Mouse (Mus musculus) kidney, postnatal 0 days (tissue): ENCODE measurements at regions not wholly inside any gene's neighbourhood (a gene's known extent, or its start where the extent isn't known, plus 50 kb on each side); places are given as distances from the start of the nearest gene placed in this dataset.
A peak's percentile ranks its signal among the peaks of the same experiment; 100 is the strongest.

Experiments used
- ATAC-seq: fragments of 200-750 bp; cut with Nextera tagmentation; replicated peaks from 2 replicates; pipeline ENCODE4 v1.8.0; 2017; ENCODE audit warnings: low read depth, moderate number of reproducible peaks, moderate TSS enrichment, moderate library complexity; ENCODE audit not compliant: low FRiP score
- DNase-seq: peaks from one replicate; pipeline ENCODE4 v3.0.0-alpha.2; 2016; ENCODE audit warnings: low spot score
- H3K27ac ChIP-seq: fragments of 300-500 bp; sonication (generic); 2 replicates; pipeline ENCODE4 v1.5.1; 2014; ENCODE audit warnings: mild to moderate bottlenecking
- H3K27me3 ChIP-seq: fragments of 300-500 bp; sonication (generic); 2 replicates; pipeline ENCODE4 v1.6.1; 2014; ENCODE audit warnings: low read length, mixed read lengths; ENCODE audit not compliant: insufficient read depth
- H3K36me3 ChIP-seq: fragments of 300-500 bp; sonication (generic); 2 replicates; pipeline ENCODE4 v1.6.1; 2014; ENCODE audit warnings: low read length, mixed read lengths; ENCODE audit not compliant: insufficient read depth
- H3K4me1 ChIP-seq: fragments of 300-500 bp; sonication (generic); replicated peaks from 2 replicates; pipeline ENCODE4 v1.6.1; 2014; ENCODE audit warnings: antibody characterized with exemption, low read length, mixed read lengths; ENCODE audit not compliant: insufficient read depth
- H3K4me2 ChIP-seq: fragments of 300-500 bp; sonication (generic); 2 replicates; pipeline ENCODE4 v1.6.1; 2014; ENCODE audit warnings: mild to moderate bottlenecking, low read length, moderate library complexity, mixed read lengths
- H3K4me3 ChIP-seq: fragments of 300-500 bp; sonication (generic); replicated peaks from 2 replicates; pipeline ENCODE4 v1.5.1; 2014; ENCODE audit warnings: low read depth, low read length
- H3K9ac ChIP-seq: fragments of 300-500 bp; sonication (generic); 2 replicates; pipeline ENCODE4 v1.6.1; 2014; ENCODE audit warnings: low read depth, low read length
- H3K9me3 ChIP-seq: fragments of 300-500 bp; sonication (generic); replicated peaks from 2 replicates; pipeline ENCODE4 v1.6.1; 2016; ENCODE audit warnings: low read length, inconsistent platforms, mixed read lengths
- CTCF ChIP-seq: IDR thresholded peaks from 2 replicates; pipeline ENCODE4 v1.5.1; 2016; ENCODE audit warnings: antibody characterized with exemption, low read depth, mild to moderate bottlenecking, moderate library complexity
- WGBS: fragments of 180-500 bp; shearing (Covaris S2); extraction: QIAGEN DNeasy Blood & Tissue Kit; methylation state at CpG from one replicate; pipeline ENCODE4 v1.1.7; 2014; 5-methylcytosine and 5-hydroxymethylcytosine counted together

- no peak for ATAC-seq
- Histone ChIP-seq H3K27me3 (no peaks in the 10 kb centered on the region), H3K36me3 (no peaks in the 10 kb centered on the region), H3K9ac (no peak overlapping the region), H3K4me2 (no peak overlapping the region), H3K9me3 (no peaks in the 10 kb centered on the region), H3K4me1 (no peaks in the 10 kb centered on the region), H3K4me3 (no peak overlapping the region), H3K27ac (no peak overlapping the region)
- 66% methylated on average over 2 of the region's 2 CpGs for WGBS
- no peak for TF ChIP-seq CTCF
- DNase-seq: no peak
These were observed 150.9 kb upstream of the Defb41 start for GRCm38 (mm10) chr1:18415879-18416278.

GRCm38 (mm10) chr1:18412746-18413145, 147.8 kb upstream of the Defb41 start:
- H3K9me3 ChIP-seq: no peaks in the 10 kb centered on the region
- H3K4me3 ChIP-seq: no peak overlapping the region
- WGBS: 70% methylated on average over 2 of the region's 2 CpGs
- no peaks in the 10 kb centered on the region for H3K36me3 ChIP-seq
- peak; percentile 18; the same call in 1 of the 2 replicates for TF ChIP-seq CTCF
- no peak overlapping the region for H3K9ac ChIP-seq
- H3K27ac ChIP-seq: no peak overlapping the region
- no peaks in the 10 kb centered on the region for H3K4me1 ChIP-seq
- no peak overlapping the region for H3K4me2 ChIP-seq
- DNase-seq (no peak), ATAC-seq (no peak)
- no peaks in the 10 kb centered on the region for H3K27me3 ChIP-seq

GRCm38 (mm10) chr1:18389591-18389990, 124.7 kb upstream of the Defb41 start:
- Histone ChIP-seq H3K9me3 (no peaks in the 10 kb centered on the region), H3K27me3 (no peaks in the 10 kb centered on the region), H3K4me1 (no peaks in the 10 kb centered on the region), H3K4me3 (no peak overlapping the region), H3K4me2 (no peak overlapping the region), H3K27ac (no peak overlapping the region), H3K36me3 (no peaks in the 10 kb centered on the region), H3K9ac (no peak overlapping the region)
- DNase-seq: no peak
- no peak for ATAC-seq
- TF ChIP-seq CTCF: no peak

GRCm38 (mm10) chr1:18384079-18384478, 119.1 kb upstream of the Defb41 start:
- Histone ChIP-seq H3K36me3 (no peaks in the 10 kb centered on the region), H3K4me1 (no peaks in the 10 kb centered on the region), H3K4me2 (no peak overlapping the region), H3K27me3 (no peaks in the 10 kb centered on the region), H3K9ac (no peak overlapping the region), H3K4me3 (no peak overlapping the region), H3K27ac (no peak overlapping the region), H3K9me3 (no peaks in the 10 kb centered on the region)
- WGBS: 67% methylated on average over 4 of the region's 4 CpGs
- no peak for TF ChIP-seq CTCF
- no peak for DNase-seq
- ATAC-seq: no peak

- H3K9ac ChIP-seq: no peak overlapping the region
- DNase-seq: peak; percentile 43
- no peaks in the 10 kb centered on the region for H3K27me3 ChIP-seq
- 61% methylated on average over 9 of the region's 9 CpGs for WGBS
- H3K27ac ChIP-seq: no peak overlapping the region
- H3K4me2 ChIP-seq: no peak overlapping the region
- ATAC-seq: no peak
- no peaks in the 10 kb centered on the region for H3K4me1 ChIP-seq
- H3K4me3 ChIP-seq: no peak overlapping the region
- H3K9me3 ChIP-seq: no peaks in the 10 kb centered on the region
- TF ChIP-seq CTCF: peak; percentile 72
- no peaks in the 10 kb centered on the region for H3K36me3 ChIP-seq
These were observed 95.2 kb upstream of the Defb41 start for GRCm38 (mm10) chr1:18359951-18360731.

GRCm38 (mm10) chr1:18338871-18339270, 73.9 kb upstream of the Defb41 start:
- Histone ChIP-seq H3K27ac (no peak overlapping the region), H3K9me3 (no peaks in the 10 kb centered on the region), H3K9ac (no peak overlapping the region), H3K4me3 (no peak overlapping the region), H3K27me3 (no peaks in the 10 kb centered on the region), H3K4me2 (no peak overlapping the region), H3K4me1 (no peaks in the 10 kb centered on the region), H3K36me3 (no peaks in the 10 kb centered on the region)
- TF ChIP-seq CTCF: no peak
- no peak for DNase-seq
- no peak for ATAC-seq
- 94% methylated on average over 1 of the region's 1 CpGs for WGBS
